Mouse (Mus musculus) heart, adult 2 months (tissue): ENCODE results near the gene Olfr1306. TPM values are rescaled to one million over a fixed set of nuclear protein-coding genes. Genes with fewer than 3 reads are reported as not detected.

Experiments used
- DNase-seq, 2 experiments: peaks; one replicate each; pipeline ENCODE4 v3.0.0; 2021
- H3K27ac ChIP-seq: fragments of 200-600 bp; 2 replicates; pipeline ENCODE4 v1.8.1; 2022
- H3K27me3 ChIP-seq: fragments of 200-500 bp; 2 replicates; pipeline ENCODE4 v1.6.1; 2012; ENCODE audit warnings: mild to moderate bottlenecking, low read length, inconsistent platforms, mixed read lengths; ENCODE audit not compliant: control insufficient read depth, insufficient read depth
- H3K36me3 ChIP-seq: fragments of 200-500 bp; 2 replicates; pipeline ENCODE4 v1.6.1; 2012; ENCODE audit warnings: low read length, inconsistent platforms; ENCODE audit not compliant: control insufficient read depth, insufficient read depth
- H3K4me1 ChIP-seq: fragments of 200-500 bp; 2 replicates; pipeline ENCODE4 v1.6.1; 2011; ENCODE audit warnings: low read length; ENCODE audit not compliant: control insufficient read depth, insufficient read depth
- H3K4me3 ChIP-seq: fragments of 200-600 bp; 2 replicates; pipeline ENCODE4 v1.8.1; 2022
- H3K79me2 ChIP-seq: fragments of 200-500 bp; replicated peaks from 2 replicates; pipeline ENCODE4 v1.6.1; 2012; ENCODE audit warnings: mild to moderate bottlenecking, inconsistent platforms, low read length, moderate library complexity, mixed read lengths; ENCODE audit not compliant: control insufficient read depth, insufficient read depth
- H3K9ac ChIP-seq: fragments of 200-500 bp; 2 replicates; pipeline ENCODE4 v1.6.1; 2012; ENCODE audit warnings: low read depth, mild to moderate bottlenecking, control low read depth, inconsistent platforms, low read length, mixed read lengths
- CTCF ChIP-seq: fragments of 200-600 bp; IDR thresholded peaks from 2 replicates; pipeline ENCODE4 v1.8.1; 2022; ENCODE audit warnings: antibody characterized with exemption, mild to moderate bottlenecking, moderate library complexity
- EP300 ChIP-seq: fragments of 200-500 bp; IDR thresholded peaks from 2 replicates; pipeline ENCODE4 v1.6.1; 2011; ENCODE audit warnings: low read depth, low read length, control low read depth; ENCODE audit not compliant: insufficient read depth
- POLR2A ChIP-seq: fragments of 200-500 bp; IDR thresholded peaks from 2 replicates; pipeline ENCODE4 v1.6.1; 2011; ENCODE audit warnings: mild to moderate bottlenecking, low read depth, low read length, control low read depth; ENCODE audit not compliant: insufficient read depth
- WGBS: fragments of 180-500 bp; shearing (Covaris S2); methylation state at CpG from one replicate; pipeline ENCODE4 v1.1.7; 2018; 5-methylcytosine and 5-hydroxymethylcytosine counted together
- intact Hi-C: fragments of 180-260 bp; cut with DNase I; formaldehyde crosslinking; loops from one replicate; pipeline ENCODE4 v1.15.1; 2025
- long read RNA-seq: library from polyadenylated mRNA; stranded (forward); transcript quantifications from one replicate; pipeline ENCODE4 v2.0.0, GENCODE M21; 2021
- polyA plus RNA-seq: library from polyadenylated mRNA; depleted of rRNA; stranded (reverse); fragments of >200 nt; gene quantifications from 2 replicates; pipeline ENCODE4 v1.2.3, GENCODE M21; 2012; rRNA removed
- total RNA-seq, 2 experiments: library from RNA; stranded (reverse); gene quantifications; 2 replicates each; pipeline ENCODE4 v1.2.3; 2021

Gene Olfr1306
- total RNA-seq = not detected
- not detected in 2 replicates for polyA plus RNA-seq
- long read RNA-seq = 0 reads

GRCm38 (mm10) chr2:111916171-111916570, at the start of gene Olfr1306:
Gene Olfr1306, minus strand, starts transcription at chr2:111916271.
- no peaks in the 10 kb centered on the region for H3K27me3 ChIP-seq
- TF ChIP-seq CTCF (no peak), POLR2A (no peak), EP300 (no peak)
- H3K36me3 ChIP-seq = no peaks in the 10 kb centered on the region
- H3K9ac ChIP-seq = no peak within 1 kb of the TSS
- H3K4me3 ChIP-seq = no peak within 1 kb of the TSS
- H3K79me2 ChIP-seq = no peaks in the 10 kb centered on the region
- intact Hi-C loops = no loop called here
- no peaks in the 10 kb centered on the region for H3K4me1 ChIP-seq
- H3K27ac ChIP-seq = no peak within 1 kb of the TSS
- no peak for DNase-seq
- WGBS = 75% methylated on average over 1 of the region's 1 CpGs

- 32% methylated on average over 1 of the region's 1 CpGs for WGBS
- no peak within 1 kb of the TSS for H3K27ac ChIP-seq
- no peak within 1 kb of the TSS for H3K9ac ChIP-seq
- intact Hi-C loops = no loop called here
- DNase-seq = no peak
- H3K27me3 ChIP-seq = no peaks in the 10 kb centered on the region
- no peak within 1 kb of the TSS for H3K4me3 ChIP-seq
- no peaks in the 10 kb centered on the region for H3K36me3 ChIP-seq
- no peaks in the 10 kb centered on the region for H3K79me2 ChIP-seq
- no peak for TF ChIP-seq EP300
- no peak for TF ChIP-seq CTCF
- TF ChIP-seq POLR2A = no peak
- H3K4me1 ChIP-seq = no peaks in the 10 kb centered on the region
These were observed 48.8 kb upstream of the Olfr1306 start, which contains the start of gene Olfr1308 for GRCm38 (mm10) chr2:111964844-111965243. Gene Olfr1308, minus strand, starts transcription at chr2:111964944.

GRCm38 (mm10) chr2:111949340-111949739, 33.3 kb upstream of the Olfr1306 start, which contains the start of gene Olfr1307:
Gene Olfr1307, minus strand, starts transcription at chr2:111949440.
- DNase-seq = no peak
- H3K4me3 ChIP-seq = no peak within 1 kb of the TSS
- no peaks in the 10 kb centered on the region for H3K4me1 ChIP-seq
- H3K27ac ChIP-seq = no peak within 1 kb of the TSS
- no peaks in the 10 kb centered on the region for H3K27me3 ChIP-seq
- H3K9ac ChIP-seq = no peak within 1 kb of the TSS
- TF ChIP-seq EP300 (no peak), POLR2A (no peak), CTCF (no peak)
- intact Hi-C loops = no loop called here
- WGBS = 42% methylated on average over 1 of the region's 1 CpGs
- no peaks in the 10 kb centered on the region for H3K36me3 ChIP-seq
- no peaks in the 10 kb centered on the region for H3K79me2 ChIP-seq

- intact Hi-C loops = no loop called here
- 69% methylated on average over 2 of the region's 2 CpGs for WGBS
- H3K79me2 ChIP-seq = no peaks in the 10 kb centered on the region
- no peak within 1 kb of the TSS for H3K9ac ChIP-seq
- TF ChIP-seq EP300 = no peak
- no peak for TF ChIP-seq CTCF
- no peak for TF ChIP-seq POLR2A
- H3K27ac ChIP-seq = no peak within 1 kb of the TSS
- DNase-seq = no peak
- H3K27me3 ChIP-seq = no peaks in the 10 kb centered on the region
- H3K36me3 ChIP-seq = no peaks in the 10 kb centered on the region
- H3K4me1 ChIP-seq = no peaks in the 10 kb centered on the region
- no peak within 1 kb of the TSS for H3K4me3 ChIP-seq
These were observed 39.0 kb downstream of the Olfr1306 start, which contains the start of gene Olfr1305 for GRCm38 (mm10) chr2:111877049-111877448. Gene Olfr1305, minus strand, starts transcription at chr2:111877149.

Other genes with a start within 250 kb of the Olfr1306 start
- gene Olfr1301, start 165.3 kb downstream of the Olfr1306 start, total RNA-seq = not detected
- not detected in 2 replicates for gene Olfr1301, start 165.3 kb downstream of the Olfr1306 start, polyA plus RNA-seq
- gene Olfr1302, start 138.8 kb downstream of the Olfr1306 start, total RNA-seq = not detected
- gene Olfr1302, start 138.8 kb downstream of the Olfr1306 start, polyA plus RNA-seq = not detected in 2 replicates
- gene Olfr1303, start 95.9 kb downstream of the Olfr1306 start, total RNA-seq = not detected
- gene Olfr1303, start 95.9 kb downstream of the Olfr1306 start, polyA plus RNA-seq = not detected in 2 replicates
- not detected for gene Olfr1305, start 39.1 kb downstream of the Olfr1306 start, total RNA-seq
- gene Olfr1305, start 39.1 kb downstream of the Olfr1306 start, polyA plus RNA-seq = not detected in 2 replicates
- gene Olfr1307, start 33.2 kb upstream of the Olfr1306 start, total RNA-seq = not detected
- gene Olfr1307, start 33.2 kb upstream of the Olfr1306 start, polyA plus RNA-seq = not detected in 2 replicates
- gene Olfr1308, start 48.7 kb upstream of the Olfr1306 start, total RNA-seq = not detected
- gene Olfr1308, start 48.7 kb upstream of the Olfr1306 start, polyA plus RNA-seq = not detected in 2 replicates
- gene Olfr1309, start 74.0 kb upstream of the Olfr1306 start, total RNA-seq = not detected
- not detected in 2 replicates for gene Olfr1309, start 74.0 kb upstream of the Olfr1306 start, polyA plus RNA-seq
- not detected for gene Olfr1310, start 96.4 kb upstream of the Olfr1306 start, total RNA-seq
- not detected in 2 replicates for gene Olfr1310, start 96.4 kb upstream of the Olfr1306 start, polyA plus RNA-seq
- not detected for gene Olfr1311, start 108.1 kb upstream of the Olfr1306 start, total RNA-seq
- gene Olfr1311, start 108.1 kb upstream of the Olfr1306 start, polyA plus RNA-seq = not detected in 2 replicates
- not detected for gene Olfr1312, start 134.0 kb upstream of the Olfr1306 start, total RNA-seq
- not detected in 2 replicates for gene Olfr1312, start 134.0 kb upstream of the Olfr1306 start, polyA plus RNA-seq
- gene Olfr1313, start 161.6 kb upstream of the Olfr1306 start, total RNA-seq = not detected
- not detected in 2 replicates for gene Olfr1313, start 161.6 kb upstream of the Olfr1306 start, polyA plus RNA-seq
- not detected for gene Olfr1314, start 180.5 kb upstream of the Olfr1306 start, total RNA-seq
- gene Olfr1314, start 180.5 kb upstream of the Olfr1306 start, polyA plus RNA-seq = not detected in 2 replicates
- not detected for gene Olfr1315-ps1, start 199.2 kb upstream of the Olfr1306 start, total RNA-seq
- not detected in 2 replicates for gene Olfr1315-ps1, start 199.2 kb upstream of the Olfr1306 start, polyA plus RNA-seq
- not detected for gene Olfr1316, start 218.7 kb upstream of the Olfr1306 start, total RNA-seq
- not detected in 2 replicates for gene Olfr1316, start 218.7 kb upstream of the Olfr1306 start, polyA plus RNA-seq
- gene Olfr1317, start 224.1 kb upstream of the Olfr1306 start, total RNA-seq = not detected
- gene Olfr1317, start 224.1 kb upstream of the Olfr1306 start, polyA plus RNA-seq = not detected in 2 replicates
- not detected for gene Olfr1318, start 237.9 kb upstream of the Olfr1306 start, total RNA-seq
- not detected in 2 replicates for gene Olfr1318, start 237.9 kb upstream of the Olfr1306 start, polyA plus RNA-seq